Mouse (Mus musculus) embryonic facial prominence, embryonic 12.5 days (tissue): ENCODE results near the gene Cdh12. TPM values are rescaled to one million over a fixed set of nuclear protein-coding genes. Genes with fewer than 3 reads are reported as not detected.
A peak's percentile ranks its signal among the peaks of the same experiment; 100 is the strongest.
"Not testable (repeated sequence)": the region's sequence is repeated elsewhere in the genome, so short reads cannot be mapped to it uniquely, and the experiment has no call there.

Source experiments
- ATAC-seq: fragments of 200-750 bp; cut with Nextera tagmentation; 2 replicates; pipeline ENCODE4 v1.8.0; 2017; ENCODE audit not compliant: insufficient number of reproducible peaks, insufficient read depth, low FRiP score, low TSS enrichment
- H3K27ac ChIP-seq: fragments of 300-500 bp; sonication (generic); 2 replicates; pipeline ENCODE4 v1.5.1; 2016; ENCODE audit warnings: mild to moderate bottlenecking
- H3K27me3 ChIP-seq: fragments of 300-500 bp; sonication (generic); 2 replicates; pipeline ENCODE4 v1.6.1; 2016; ENCODE audit warnings: mild to moderate bottlenecking, moderate library complexity
- H3K36me3 ChIP-seq: fragments of 300-500 bp; sonication (generic); 2 replicates; pipeline ENCODE4 v1.6.1; 2016; ENCODE audit warnings: mild to moderate bottlenecking
- H3K4me1 ChIP-seq: fragments of 300-500 bp; sonication (generic); 2 replicates; pipeline ENCODE4 v1.6.1; 2016
- H3K4me2 ChIP-seq: fragments of 300-500 bp; sonication (generic); replicated peaks from 2 replicates; pipeline ENCODE4 v1.6.1; 2016; ENCODE audit warnings: mild to moderate bottlenecking, moderate library complexity
- H3K4me3 ChIP-seq: fragments of 300-500 bp; sonication (generic); 2 replicates; pipeline ENCODE4 v1.5.1; 2016; ENCODE audit warnings: mild to moderate bottlenecking
- H3K9ac ChIP-seq: fragments of 300-500 bp; sonication (generic); 2 replicates; pipeline ENCODE4 v1.6.1; 2016; ENCODE audit warnings: mild to moderate bottlenecking, moderate library complexity
- H3K9me3 ChIP-seq: fragments of 300-500 bp; sonication (generic); 2 replicates; pipeline ENCODE4 v1.6.1; 2016; ENCODE audit warnings: mild to moderate bottlenecking, moderate library complexity
- WGBS: fragments of 180-500 bp; shearing (Covaris S2); methylation state at CpG from one replicate; pipeline ENCODE4 v1.1.7; 2016; 5-methylcytosine and 5-hydroxymethylcytosine counted together
- polyA plus RNA-seq: library from polyadenylated mRNA; unstranded; fragments of >200 nt; fragmentation: Nextera tagmentation; extraction: Ambion mirVana; gene quantifications from 2 replicates; pipeline ENCODE4 v1.2.1, GENCODE M21; 2016

The Cdh12 gene
- polyA plus RNA-seq, 1 experiment from 2014 or later, result 0.91 TPM

GRCm38 (mm10) chr15:21110874-21111603, 662.0 kb downstream of the Cdh12 start:
- Histone ChIP-seq H3K4me1 (no peaks in the 10 kb centered on the region), H3K4me2 (peak overlapping the region; percentile 64), H3K27me3 (0 out of 2 replicates have a peak, but pooled peaks cover 7% of the 10 kb centered on the region), H3K27ac (no peak overlapping the region), H3K4me3 (peak overlapping the region; percentile 41), H3K9me3 (no peaks in the 10 kb centered on the region), H3K36me3 (no peaks in the 10 kb centered on the region), H3K9ac (peak overlapping the region; percentile 42; the same call in 1 of the 2 replicates)
- ATAC-seq, result no peak
- 10% methylated on average over 23 of the region's 23 CpGs for WGBS

GRCm38 (mm10) chr15:21114775-21115174, 665.7 kb downstream of the Cdh12 start:
- H3K27ac ChIP-seq, H3K4me2 ChIP-seq, H3K4me3 ChIP-seq, H3K36me3 ChIP-seq, H3K9ac ChIP-seq, H3K9me3 ChIP-seq, H3K27me3 ChIP-seq, H3K4me1 ChIP-seq, ATAC-seq: not testable (repeated sequence)
- WGBS, result 86% methylated on average over 2 of the region's 2 CpGs

DNA sequence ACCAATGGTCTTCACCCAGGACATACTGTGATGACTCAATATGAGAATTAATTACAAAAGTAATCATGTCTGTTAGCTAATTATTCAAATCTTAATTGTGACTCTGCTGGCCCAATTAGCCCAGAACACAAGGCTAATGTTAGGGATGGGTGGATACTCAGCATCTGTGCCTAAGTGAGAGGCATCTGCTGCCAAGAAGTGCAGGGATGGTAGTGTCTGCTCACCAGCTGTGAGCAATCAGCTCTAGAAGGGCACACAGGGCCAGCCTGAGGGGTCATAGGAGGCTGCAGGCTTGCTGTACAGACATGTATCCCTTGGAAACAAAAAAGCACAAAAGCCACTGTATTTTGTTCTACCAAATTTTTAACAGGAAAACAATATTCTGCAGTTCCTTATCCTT, 681.6 kb downstream of the Cdh12 start:
- H3K9me3 ChIP-seq, result no peaks in the 10 kb centered on the region
- H3K4me1 ChIP-seq, result no peaks in the 10 kb centered on the region
- no peak overlapping the region for H3K4me3 ChIP-seq
- H3K27ac ChIP-seq, result no peak overlapping the region
- H3K27me3 ChIP-seq, result no peaks in the 10 kb centered on the region
- no peak for ATAC-seq
- H3K4me2 ChIP-seq, result no peak overlapping the region
- H3K9ac ChIP-seq, result no peak overlapping the region
- no peaks in the 10 kb centered on the region for H3K36me3 ChIP-seq

GRCm38 (mm10) chr15:21132999-21133398, 683.9 kb downstream of the Cdh12 start:
- Histone ChIP-seq H3K4me3 (no peak overlapping the region), H3K4me1 (no peaks in the 10 kb centered on the region), H3K36me3 (no peaks in the 10 kb centered on the region), H3K9me3 (no peaks in the 10 kb centered on the region), H3K9ac (no peak overlapping the region), H3K27ac (no peak overlapping the region), H3K27me3 (no peaks in the 10 kb centered on the region), H3K4me2 (no peak overlapping the region)
- no peak for ATAC-seq

GRCm38 (mm10) chr15:21146896-21147295, 697.8 kb downstream of the Cdh12 start:
- H3K4me1 ChIP-seq, result no peaks in the 10 kb centered on the region
- no peak overlapping the region for H3K4me3 ChIP-seq
- ATAC-seq, result no peak
- H3K36me3 ChIP-seq, result no peaks in the 10 kb centered on the region
- peaks cover 6% of the 10 kb centered on the region; the same call in 1 of the 2 replicates for H3K9me3 ChIP-seq
- H3K9ac ChIP-seq, result no peak overlapping the region
- no peak overlapping the region for H3K4me2 ChIP-seq
- H3K27ac ChIP-seq, result no peak overlapping the region
- WGBS, result 66% methylated on average over 4 of the region's 4 CpGs
- no peaks in the 10 kb centered on the region for H3K27me3 ChIP-seq

DNA sequence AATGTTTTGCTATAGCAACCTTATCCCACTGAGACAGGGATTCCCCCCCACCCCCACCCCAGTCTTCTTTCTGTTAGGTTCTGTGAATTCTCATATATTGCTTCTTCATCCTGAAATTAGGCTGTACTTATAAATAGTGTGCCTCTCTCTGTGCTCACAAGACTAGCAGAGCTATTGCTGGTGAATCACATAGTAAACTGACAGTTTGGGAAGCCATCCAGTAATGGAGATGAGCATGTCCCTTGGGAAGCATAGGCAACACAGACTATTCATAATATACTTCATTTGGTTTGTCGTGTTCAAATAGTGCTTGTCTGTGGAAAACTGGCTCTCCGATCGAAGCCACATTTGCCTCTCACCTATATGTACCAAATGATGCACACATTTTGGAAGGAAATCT, 704.5 kb downstream of the Cdh12 start:
- no peak overlapping the region for H3K4me2 ChIP-seq
- no peaks in the 10 kb centered on the region for H3K36me3 ChIP-seq
- H3K27me3 ChIP-seq, result no peaks in the 10 kb centered on the region
- H3K9ac ChIP-seq, result no peak overlapping the region
- ATAC-seq, result no peak
- no peaks in the 10 kb centered on the region for H3K9me3 ChIP-seq
- H3K4me1 ChIP-seq, result no peaks in the 10 kb centered on the region
- 87% methylated on average over 3 of the region's 3 CpGs for WGBS
- H3K27ac ChIP-seq, result no peak overlapping the region
- no peak overlapping the region for H3K4me3 ChIP-seq

GRCm38 (mm10) chr15:21179727-21180126, 730.7 kb downstream of the Cdh12 start:
- 73% methylated on average over 5 of the region's 5 CpGs for WGBS
- no peak overlapping the region for H3K4me2 ChIP-seq
- no peak for ATAC-seq
- no peaks in the 10 kb centered on the region for H3K9me3 ChIP-seq
- no peaks in the 10 kb centered on the region for H3K27me3 ChIP-seq
- H3K27ac ChIP-seq, result no peak overlapping the region
- no peak overlapping the region for H3K9ac ChIP-seq
- H3K36me3 ChIP-seq, result no peaks in the 10 kb centered on the region
- H3K4me3 ChIP-seq, result no peak overlapping the region
- no peaks in the 10 kb centered on the region for H3K4me1 ChIP-seq

GRCm38 (mm10) chr15:21180191-21180590, 731.1 kb downstream of the Cdh12 start:
- no peak for ATAC-seq
- no peaks in the 10 kb centered on the region for H3K4me1 ChIP-seq
- H3K4me3 ChIP-seq, result no peak overlapping the region
- no peak overlapping the region for H3K9ac ChIP-seq
- no peak overlapping the region for H3K27ac ChIP-seq
- no peak overlapping the region for H3K4me2 ChIP-seq
- no peaks in the 10 kb centered on the region for H3K36me3 ChIP-seq
- H3K9me3 ChIP-seq, result no peaks in the 10 kb centered on the region
- 69% methylated on average over 4 of the region's 4 CpGs for WGBS
- no peaks in the 10 kb centered on the region for H3K27me3 ChIP-seq

- no peaks in the 10 kb centered on the region for H3K36me3 ChIP-seq
- no peak overlapping the region for H3K9ac ChIP-seq
- H3K27ac ChIP-seq, result no peak overlapping the region
- H3K4me3 ChIP-seq, result no peak overlapping the region
- no peak for ATAC-seq
- H3K27me3 ChIP-seq, result no peaks in the 10 kb centered on the region
- no peak overlapping the region for H3K4me2 ChIP-seq
- H3K9me3 ChIP-seq, result no peaks in the 10 kb centered on the region
- H3K4me1 ChIP-seq, result no peaks in the 10 kb centered on the region
- WGBS, result 44% methylated on average over 1 of the region's 1 CpGs
These were observed 736.7 kb downstream of the Cdh12 start for GRCm38 (mm10) chr15:21185799-21186198.

GRCm38 (mm10) chr15:21210089-21210488, 761.0 kb downstream of the Cdh12 start:
- 83% methylated on average over 2 of the region's 2 CpGs for WGBS
- H3K27me3 ChIP-seq, H3K4me3 ChIP-seq, H3K27ac ChIP-seq, H3K36me3 ChIP-seq, ATAC-seq, H3K9me3 ChIP-seq, H3K4me2 ChIP-seq, H3K4me1 ChIP-seq, H3K9ac ChIP-seq: not testable (repeated sequence)

GRCm38 (mm10) chr15:21223006-21223405, 773.9 kb downstream of the Cdh12 start:
- Histone ChIP-seq H3K36me3 (no peaks in the 10 kb centered on the region), H3K27me3 (no peaks in the 10 kb centered on the region), H3K9ac (no peak overlapping the region), H3K4me3 (no peak overlapping the region), H3K9me3 (no peaks in the 10 kb centered on the region), H3K27ac (no peak overlapping the region), H3K4me1 (no peaks in the 10 kb centered on the region), H3K4me2 (no peak overlapping the region)
- ATAC-seq, result no peak
- WGBS, result 85% methylated on average over 5 of the region's 5 CpGs

DNA sequence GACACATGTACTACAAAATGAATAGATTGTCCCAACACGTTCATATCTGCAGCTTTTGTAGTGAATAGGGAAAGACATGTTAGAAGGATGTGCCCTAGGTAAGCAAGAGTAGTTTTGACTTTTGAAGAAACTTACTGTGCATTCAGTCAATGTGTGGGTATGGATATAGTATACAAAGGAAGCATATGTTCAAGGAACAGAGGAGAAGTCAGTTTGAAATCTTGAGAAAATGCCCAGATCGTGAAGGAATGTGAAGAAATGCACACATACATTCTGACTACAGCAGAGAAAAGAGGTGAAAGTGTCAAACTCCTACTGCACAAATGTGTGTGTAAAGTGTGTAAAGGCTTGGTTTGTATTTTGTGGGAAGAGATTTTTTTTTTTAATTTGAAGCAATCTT, 812.3 kb downstream of the Cdh12 start:
- Histone ChIP-seq H3K4me3 (no peak overlapping the region), H3K9me3 (no peaks in the 10 kb centered on the region), H3K27me3 (no peaks in the 10 kb centered on the region), H3K27ac (no peak overlapping the region), H3K4me1 (no peaks in the 10 kb centered on the region), H3K4me2 (no peak overlapping the region), H3K36me3 (no peaks in the 10 kb centered on the region), H3K9ac (no peak overlapping the region)
- 91% methylated on average over 2 of the region's 2 CpGs for WGBS
- no peak for ATAC-seq
